Mouse (Mus musculus) NIH3T3 (cell line): Measurements from ENCODE around the gene Pdx1.
A peak's percentile ranks its signal among the peaks of the same experiment; 100 is the strongest.

Experiments used
- DNase-seq: peaks from one replicate; pipeline ENCODE4 v3.0.0-alpha.2; 2012; ENCODE audit warnings: low read depth

Gene Pdx1

GRCm38 (mm10) chr5:147284365-147284764 lies 14.6 kb downstream of the Pdx1 start:
- DNase-seq = no peak

- DNase-seq = no peak
Measured at GRCm38 (mm10) chr5:147291764-147292505, 22.2 kb downstream of the Pdx1 start.

- peak; percentile 36 for DNase-seq
Measured at GRCm38 (mm10) chr5:147292506-147293120, 22.9 kb downstream of the Pdx1 start.

DNA sequence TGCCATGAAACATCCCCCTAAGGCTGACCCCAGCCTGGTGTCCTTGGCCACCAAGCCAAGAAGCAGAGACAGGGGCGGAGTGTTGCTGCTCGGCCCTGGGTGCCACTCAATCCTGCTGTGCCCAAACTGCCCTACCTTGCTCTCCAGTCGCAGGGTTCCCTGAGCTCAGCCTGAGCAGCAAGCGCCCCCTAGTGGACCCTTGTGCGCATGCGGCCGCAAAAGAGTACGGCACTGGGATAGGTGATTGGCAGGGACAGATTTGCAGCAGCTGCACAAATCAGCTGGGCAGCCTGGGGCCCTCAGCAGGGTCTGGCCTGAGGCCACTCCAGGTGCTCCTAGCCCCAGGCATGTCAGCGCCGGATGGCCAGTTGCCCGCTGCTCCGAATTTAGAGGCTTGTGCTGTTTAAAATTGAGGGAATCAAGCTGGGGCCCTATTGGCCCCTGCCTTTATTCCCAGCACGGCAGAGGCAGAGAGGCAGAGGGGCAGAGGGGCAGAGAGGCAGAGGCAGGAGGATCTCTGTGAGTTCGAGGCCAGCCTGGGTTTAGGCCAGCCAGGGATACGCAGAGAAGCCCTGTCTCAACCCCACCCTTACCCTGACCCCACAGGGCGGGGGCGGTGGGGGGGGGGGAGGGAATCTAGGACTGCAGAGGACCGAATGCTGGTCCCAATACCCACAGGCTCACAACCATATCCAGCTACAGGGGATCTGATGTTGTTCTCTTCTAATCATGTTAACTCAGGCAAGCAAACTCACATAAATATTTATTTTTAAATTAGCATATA lies 23.6 kb downstream of the Pdx1 start:
- peak; percentile 88 for DNase-seq

DNA sequence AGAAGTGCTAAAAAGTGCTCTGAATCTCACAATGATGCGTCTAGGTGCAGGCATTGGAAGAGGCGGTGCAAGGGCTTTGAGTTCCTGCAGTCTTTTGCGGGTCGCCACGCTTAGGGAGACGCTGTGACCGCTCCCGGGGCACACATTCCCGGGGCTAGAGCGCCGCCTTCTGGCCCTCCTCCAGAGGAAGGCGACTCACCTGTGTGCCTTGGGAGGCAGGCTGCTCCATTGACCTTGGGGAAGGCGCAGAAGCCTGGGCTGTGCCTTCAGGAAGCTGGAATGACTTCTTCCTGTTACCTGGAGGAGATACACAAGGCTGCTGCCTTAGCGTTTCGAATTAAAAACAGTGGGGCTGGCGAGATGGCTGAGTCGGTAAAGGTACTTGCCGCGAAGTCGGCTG lies 24.4 kb downstream of the Pdx1 start:
- no peak for DNase-seq

GRCm38 (mm10) chr5:147297249-147297648 lies 27.5 kb downstream of the Pdx1 start:
- no peak for DNase-seq

DNA sequence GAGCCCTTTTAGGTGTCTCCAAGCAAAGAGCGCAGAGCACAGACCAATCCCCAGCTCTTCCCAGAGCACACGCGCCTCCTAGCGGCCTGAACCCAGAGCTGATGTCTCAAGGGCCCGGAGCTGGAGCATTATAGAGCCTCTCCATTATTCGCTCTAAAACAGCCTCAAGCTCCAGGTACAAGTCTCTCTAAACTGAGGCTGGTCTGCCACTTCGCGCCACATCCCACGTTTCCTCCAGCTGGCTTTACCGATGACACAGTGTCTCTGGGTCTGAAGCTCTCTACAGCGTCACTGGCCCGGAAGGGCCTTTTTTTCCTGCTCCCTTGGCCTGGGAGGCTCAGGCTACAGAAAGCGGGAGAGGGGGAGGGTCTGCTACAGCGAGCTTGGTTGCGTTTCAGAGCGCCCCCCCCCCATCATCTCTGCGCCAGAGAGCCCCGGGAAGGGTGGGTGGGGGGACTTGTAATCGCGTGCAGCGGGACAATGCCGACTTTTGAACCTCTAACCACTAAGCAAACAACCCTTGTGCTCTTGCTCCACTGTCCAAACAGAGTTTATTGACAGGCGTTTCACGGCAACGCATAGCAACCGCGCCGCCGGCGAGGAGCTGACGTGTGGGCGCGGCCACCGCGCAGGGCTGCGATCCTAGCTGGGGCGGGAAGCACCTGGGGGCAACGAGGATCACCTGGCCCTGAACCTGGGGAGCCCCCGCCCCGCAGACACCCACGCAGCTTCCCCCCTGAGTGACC lies 29.7 kb downstream of the Pdx1 start:
- DNase-seq = peak; percentile 68

DNA sequence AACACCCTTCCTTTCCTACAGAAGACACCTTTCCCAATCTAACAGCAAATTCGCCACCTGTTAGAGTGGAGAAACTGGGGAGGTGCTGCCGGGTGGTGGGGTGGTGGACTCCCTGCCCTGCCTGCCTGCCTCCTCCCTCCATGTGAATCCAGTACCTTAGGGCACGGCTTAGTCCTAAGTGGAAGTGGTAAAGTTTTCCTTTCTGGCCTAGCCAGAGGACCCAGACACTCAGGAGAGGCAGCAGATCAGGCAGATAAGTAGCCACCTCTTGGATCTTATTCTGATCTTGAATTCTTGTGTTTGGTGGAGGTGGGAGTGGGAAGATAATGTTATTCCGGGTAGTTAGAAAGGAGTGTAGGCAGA lies 30.2 kb downstream of the Pdx1 start:
- DNase-seq = no peak

DNA sequence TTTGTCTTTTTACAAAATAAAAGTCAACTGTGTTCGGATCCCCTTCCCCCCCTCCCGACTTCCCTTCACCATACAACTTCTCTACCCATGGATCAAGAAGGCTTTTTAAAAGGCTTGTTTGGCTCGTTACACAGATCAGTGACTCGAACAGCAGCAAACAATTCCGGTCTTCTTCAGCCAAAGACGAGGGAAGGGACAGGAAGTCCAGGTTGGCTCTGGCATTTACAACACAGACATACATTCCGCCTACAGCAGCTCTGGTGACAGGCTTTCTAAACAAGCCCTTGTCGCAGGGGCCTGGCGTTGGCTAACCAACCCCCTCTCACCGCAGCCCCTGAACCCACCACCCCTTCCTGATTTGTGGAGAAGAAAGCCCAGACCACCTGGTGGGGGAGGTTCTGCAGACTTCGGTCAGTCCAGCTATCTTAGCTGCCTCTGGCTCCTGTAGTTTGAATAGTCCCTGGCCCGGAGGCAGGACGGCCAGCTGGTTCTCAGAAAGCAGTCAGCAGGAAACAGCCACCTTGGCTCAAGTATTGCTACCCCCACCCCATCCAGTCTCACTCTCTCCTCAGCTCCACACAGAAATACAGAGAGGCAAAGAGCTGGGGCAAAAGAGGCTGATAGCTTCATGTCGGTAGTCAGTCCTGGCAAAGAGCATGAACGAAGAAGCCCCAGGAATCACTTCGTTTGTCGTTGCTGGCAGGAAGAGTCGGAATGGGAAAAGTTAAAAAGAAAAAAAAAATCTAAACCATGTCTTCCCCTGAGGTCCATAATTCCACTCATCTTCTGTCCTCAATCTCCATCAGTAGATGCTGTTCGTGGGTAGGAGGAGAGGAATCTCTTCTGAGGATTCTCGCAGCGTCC lies 31.4 kb downstream of the Pdx1 start:
- DNase-seq = no peak

GRCm38 (mm10) chr5:147301781-147302070 lies 32.0 kb downstream of the Pdx1 start:
- DNase-seq = no peak

DNA sequence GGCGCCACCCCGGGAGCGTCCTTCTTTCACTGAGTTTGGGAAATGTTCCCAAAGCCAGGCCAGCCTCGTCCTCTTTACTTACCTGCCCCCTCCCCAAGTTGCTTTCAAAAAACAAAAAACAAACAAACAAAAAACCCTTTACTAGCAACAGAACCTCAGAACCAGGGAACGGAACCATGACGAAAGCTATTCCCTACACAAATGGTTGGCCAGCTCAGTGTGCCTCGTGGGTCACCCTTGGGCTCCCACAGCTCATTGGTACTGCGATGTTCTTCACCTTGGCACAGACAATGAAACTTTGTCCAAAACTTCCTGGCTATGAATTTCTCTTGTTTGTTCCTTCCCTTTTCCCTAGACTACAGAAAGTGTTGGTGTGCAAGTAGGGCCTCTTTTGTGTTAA lies 32.4 kb downstream of the Pdx1 start:
- DNase-seq = no peak

DNA sequence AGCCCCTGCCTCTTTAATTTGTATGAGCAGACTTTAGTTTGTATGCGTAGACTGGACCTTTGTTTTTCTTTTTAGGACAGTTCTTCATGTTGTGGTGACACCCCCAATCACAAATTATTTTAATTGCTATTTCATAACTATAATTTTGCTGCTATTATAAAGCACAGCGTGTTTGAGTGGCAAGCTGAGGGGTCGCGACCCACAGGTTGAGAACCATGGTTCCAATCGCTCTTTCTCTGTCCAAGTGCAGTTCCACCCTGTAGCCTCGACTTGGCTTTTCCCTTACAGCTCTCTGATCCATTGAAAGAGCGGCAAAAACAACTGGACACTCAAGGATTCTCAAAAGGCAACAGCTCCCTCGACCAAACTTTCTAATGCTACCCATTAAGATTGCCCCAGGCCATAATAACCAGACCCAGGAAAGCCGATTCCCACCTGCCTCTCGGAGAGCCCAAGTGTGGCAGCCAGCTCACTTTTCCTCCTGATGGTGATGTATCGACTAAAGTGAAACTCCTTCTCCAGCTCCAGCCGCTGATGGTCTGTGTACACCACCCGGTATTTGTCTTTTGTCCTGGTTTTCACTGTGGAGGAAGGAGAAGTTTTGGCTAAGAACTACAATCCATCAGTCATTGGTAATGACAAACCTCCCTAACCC lies 33.1 kb downstream of the Pdx1 start:
- DNase-seq = no peak

GRCm38 (mm10) chr5:147304276-147305155 lies 34.8 kb downstream of the Pdx1 start:
- no peak for DNase-seq

DNA sequence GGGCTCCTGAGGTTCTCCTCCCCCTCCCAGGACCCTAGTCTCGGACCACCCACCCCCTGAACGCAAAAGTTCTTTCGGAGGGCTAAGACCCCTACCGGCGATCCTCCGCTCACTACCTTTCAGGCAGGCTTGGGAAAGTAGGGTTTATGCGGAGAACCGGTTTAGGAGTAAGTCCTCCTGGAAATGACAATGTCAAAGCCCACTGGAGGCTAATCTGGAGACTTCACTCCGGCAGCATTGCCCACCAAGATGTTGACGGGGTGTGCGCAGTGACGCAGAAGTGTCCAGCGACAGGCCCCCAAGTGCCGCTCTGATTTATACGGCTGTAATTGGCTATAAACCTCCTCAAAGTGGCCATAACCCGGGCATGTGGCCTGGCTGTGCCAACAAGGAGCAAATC lies 35.4 kb downstream of the Pdx1 start:
- DNase-seq = no peak

GRCm38 (mm10) chr5:147305856-147306637 lies 36.3 kb downstream of the Pdx1 start:
- DNase-seq = no peak

DNA sequence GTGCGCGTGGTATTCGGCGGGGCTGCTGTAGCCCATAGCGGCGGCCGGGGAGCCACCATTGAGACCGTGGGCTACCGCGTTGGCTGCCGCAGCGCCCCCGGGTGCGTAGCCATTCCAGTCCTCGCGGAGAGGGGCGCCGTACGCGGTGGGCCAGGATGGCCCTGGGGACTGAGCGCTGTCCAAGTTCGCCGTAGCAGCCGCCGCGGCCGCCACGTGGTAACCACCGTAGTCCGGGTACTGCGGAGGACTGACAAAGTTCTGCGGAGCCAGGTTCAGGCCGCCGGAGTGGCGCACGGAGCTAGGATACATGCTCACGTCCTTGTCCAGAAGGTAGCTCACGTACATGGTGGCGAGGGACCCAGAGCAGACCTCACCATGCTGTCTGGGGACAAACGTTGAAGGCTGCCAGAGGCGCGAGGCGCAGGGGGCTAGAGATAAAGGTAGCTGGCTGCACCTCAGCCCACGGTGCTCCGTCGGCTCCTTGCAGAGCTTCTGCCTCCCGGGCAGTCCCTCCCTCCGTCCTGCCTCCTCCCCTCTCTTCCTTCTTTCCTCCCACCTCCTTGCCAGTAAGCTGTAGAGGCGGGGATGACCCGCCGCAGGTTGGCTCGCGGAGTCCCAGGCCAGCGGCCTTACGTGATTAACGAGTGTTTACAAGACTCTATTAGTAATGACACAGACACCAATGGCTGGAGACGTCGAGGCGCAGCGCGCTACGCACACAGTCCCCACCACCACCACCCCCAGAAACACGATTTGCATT lies 37.1 kb downstream of the Pdx1 start, which contains the start of gene Cdx2:
Cdx2 (minus strand) TSS at position 633 of the 760 bp plus-strand sequence.
- no peak for DNase-seq

DNA sequence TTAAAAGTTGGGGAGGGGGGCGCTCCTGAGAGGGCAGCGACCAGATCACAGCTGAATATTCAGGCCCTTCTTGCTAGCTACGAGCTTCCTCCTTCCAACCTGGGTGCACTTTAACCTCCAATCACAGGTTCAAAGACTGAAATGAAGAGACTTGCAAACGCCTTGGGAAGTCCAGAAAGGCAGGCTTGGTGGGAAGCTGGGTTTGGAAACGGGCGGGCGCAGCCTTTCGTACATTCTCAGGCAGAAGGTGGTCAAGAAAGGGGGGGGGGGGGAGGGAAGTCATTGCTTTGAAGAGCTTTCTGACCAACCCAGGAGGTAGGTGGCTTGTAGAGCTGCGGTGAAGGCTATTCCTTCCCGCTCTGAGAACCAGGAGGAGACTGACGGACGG lies 37.6 kb downstream of the Pdx1 start:
- DNase-seq = no peak

DNA sequence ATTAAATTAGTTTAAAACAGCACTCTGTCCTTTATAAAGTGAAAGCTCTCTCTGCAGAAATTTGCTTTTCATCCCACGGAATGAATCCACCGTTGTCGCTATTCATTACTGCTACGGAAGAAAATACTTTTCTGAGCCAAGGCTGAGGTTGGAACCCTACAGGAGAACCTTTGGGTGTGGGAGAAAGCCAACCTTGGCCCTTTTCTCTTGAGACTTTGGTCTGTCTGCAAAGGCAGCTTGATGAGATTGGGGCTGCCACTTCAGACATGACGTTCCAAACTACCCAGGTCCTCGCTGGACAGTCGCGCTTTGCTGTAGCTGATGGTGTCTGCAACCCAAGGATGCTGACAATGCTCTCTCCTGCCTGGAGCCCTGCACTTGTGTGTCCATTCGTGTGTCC lies 38.7 kb downstream of the Pdx1 start:
- no peak for DNase-seq

- no peak for DNase-seq
Measured at GRCm38 (mm10) chr5:147309786-147310185, 40.0 kb downstream of the Pdx1 start.
